Mouse (Mus musculus) naive thymus-derived CD4-positive, alpha-beta T cell, adult 2 months (primary cell): ENCODE data around the gene Vbp1.

Experiments used
- DNase-seq: peaks from one replicate; pipeline ENCODE4 v3.0.0-alpha.2; 2011; ENCODE audit warnings: low read depth

Vbp1 gene

GRCm38 (mm10) chrX:75514179-75514972 is at the start of gene Vbp1:
Gene Vbp1 (plus strand): TSS chrX:75514299.
- DNase-seq: peak; percentile 91

GRCm38 (mm10) chrX:75475182-75475644 is 38.9 kb upstream of the Vbp1 start:
- DNase-seq: peak; percentile 12

GRCm38 (mm10) chrX:75489886-75490285 is 24.2 kb upstream of the Vbp1 start:
- DNase-seq: no peak

GRCm38 (mm10) chrX:75513787-75514178 is 316 bp upstream of the Vbp1 start:
- no peak for DNase-seq

GRCm38 (mm10) chrX:75577582-75578324 is 63.7 kb downstream of the Vbp1 start, which contains the start of gene Rab39b:
Gene Rab39b (minus strand): TSS chrX:75578231.
- DNase-seq: peak; percentile 0

- DNase-seq: no peak
These were observed 64.4 kb downstream of the Vbp1 start for GRCm38 (mm10) chrX:75578539-75578938.
